Mouse (Mus musculus) intestine, postnatal 0 days (tissue): ENCODE data around the gene Car5a. TPM values are rescaled to one million over a fixed set of nuclear protein-coding genes. Genes with fewer than 3 reads are reported as not detected.

Source experiments
- ATAC-seq: fragments of 200-750 bp; cut with Nextera tagmentation; 2 replicates; pipeline ENCODE4 v1.8.0; 2017; ENCODE audit warnings: mild to moderate bottlenecking, moderate TSS enrichment, moderate library complexity
- H3K27ac ChIP-seq: fragments of 300-500 bp; sonication (generic); 2 replicates; pipeline ENCODE4 v1.5.1; 2014; ENCODE audit warnings: mild to moderate bottlenecking, low read depth, low read length, moderate library complexity
- H3K27me3 ChIP-seq: fragments of 300-500 bp; sonication (generic); replicated peaks from 2 replicates; pipeline ENCODE4 v1.6.1; 2014; ENCODE audit warnings: low read length, mixed read lengths; ENCODE audit not compliant: control insufficient read depth, insufficient read depth
- H3K36me3 ChIP-seq: fragments of 300-500 bp; sonication (generic); 2 replicates; pipeline ENCODE4 v1.6.1; 2014; ENCODE audit warnings: mild to moderate bottlenecking, moderate library complexity; ENCODE audit not compliant: control insufficient read depth, insufficient read depth
- H3K4me1 ChIP-seq: fragments of 300-500 bp; sonication (generic); replicated peaks from 2 replicates; pipeline ENCODE4 v1.6.1; 2014; ENCODE audit warnings: antibody characterized with exemption, low read length, mixed read lengths; ENCODE audit not compliant: control insufficient read depth, insufficient read depth
- H3K4me2 ChIP-seq: fragments of 300-500 bp; sonication (generic); replicated peaks from 2 replicates; pipeline ENCODE4 v1.6.1; 2014; ENCODE audit warnings: low read depth, mild to moderate bottlenecking, moderate library complexity
- H3K4me3 ChIP-seq: fragments of 300-500 bp; sonication (generic); 2 replicates; pipeline ENCODE4 v1.5.1; 2014; ENCODE audit warnings: low read depth, low read length
- H3K9ac ChIP-seq: fragments of 300-500 bp; sonication (generic); 2 replicates; pipeline ENCODE4 v1.6.1; 2014; ENCODE audit warnings: mild to moderate bottlenecking, low read depth, low read length
- H3K9me3 ChIP-seq: fragments of 300-500 bp; sonication (generic); 2 replicates; pipeline ENCODE4 v1.6.1; 2016; ENCODE audit warnings: mixed run types; ENCODE audit not compliant: control insufficient read depth
- CTCF ChIP-seq: sonication (generic); IDR thresholded peaks from 2 replicates; pipeline ENCODE4 v1.5.1; 2016; ENCODE audit warnings: low read depth, mild to moderate bottlenecking, control low read depth, antibody characterized with exemption, moderate library complexity
- WGBS: fragments of 180-500 bp; shearing (Covaris S2); extraction: QIAGEN DNeasy Blood & Tissue Kit; methylation state at CpG from one replicate; pipeline ENCODE4 v1.1.7; 2014; 5-methylcytosine and 5-hydroxymethylcytosine counted together
- polyA plus RNA-seq: library from polyadenylated mRNA; unstranded; fragments of >200 nt; fragmentation: Nextera tagmentation; extraction: Ambion mirVana; gene quantifications from 2 replicates; pipeline ENCODE4 v1.2.1, GENCODE M21; 2015

Car5a gene
- polyA plus RNA-seq, 1 experiment from 2014 or later: 10.1 TPM

GRCm38 (mm10) chr8:121947753-121948141 is 3.0 kb upstream of the Car5a start:
- Histone ChIP-seq H3K4me3 (peak overlapping the region; percentile 32), H3K9ac (peak overlapping the region; percentile 38; the same call in 1 of the 2 replicates), H3K4me1 (peaks cover 5% of the 10 kb centered on the region; the same call in 1 of the 2 replicates), H3K27ac (peak overlapping the region; percentile 41; the same call in 1 of the 2 replicates), H3K36me3 (no peaks in the 10 kb centered on the region), H3K27me3 (no peaks in the 10 kb centered on the region), H3K9me3 (no peaks in the 10 kb centered on the region), H3K4me2 (peak overlapping the region; percentile 67)
- no peak for TF ChIP-seq CTCF
- WGBS: under 1% methylated on average over 18 of the region's 18 CpGs
- no peak for ATAC-seq

DNA sequence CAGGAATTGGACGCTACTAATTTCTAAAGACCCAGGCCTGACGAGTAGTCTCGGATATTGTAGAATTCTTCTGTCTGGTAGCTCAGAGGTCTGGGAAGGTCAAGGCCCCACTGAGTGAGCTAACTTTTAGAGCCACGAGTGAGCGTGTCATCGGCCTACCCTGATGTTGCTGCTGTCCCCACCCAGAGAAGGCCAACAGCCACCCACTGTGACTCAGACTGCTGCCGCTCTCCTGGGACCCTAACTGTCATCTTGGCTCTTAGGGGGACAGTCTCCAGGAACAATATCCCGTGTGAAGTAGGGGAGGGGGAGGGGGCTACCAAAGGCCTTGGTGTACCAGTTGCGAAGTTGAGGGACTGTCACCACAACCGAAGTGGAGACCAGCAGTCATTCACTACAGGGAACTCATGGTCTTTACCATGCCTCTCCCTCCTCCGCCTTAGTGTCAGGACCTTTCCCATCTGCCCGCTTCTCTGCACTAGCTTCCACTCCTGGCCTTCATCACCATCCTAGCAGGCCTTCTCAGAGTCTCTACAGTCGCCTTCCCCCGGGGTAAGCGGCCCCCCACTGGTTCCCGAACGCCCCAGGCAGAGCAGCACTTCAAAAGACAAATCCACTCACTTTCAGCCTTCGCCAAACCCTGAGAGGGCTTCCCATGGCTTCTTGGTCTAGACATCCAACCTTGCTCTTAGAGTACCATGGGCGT is 2.5 kb upstream of the Car5a start:
- 36% methylated on average over 19 of the region's 19 CpGs for WGBS
- no peak for TF ChIP-seq CTCF
- H3K4me2 ChIP-seq: peak overlapping the region; percentile 67
- no peak for ATAC-seq
- peak overlapping the region; percentile 32 for H3K4me3 ChIP-seq
- H3K4me1 ChIP-seq: 0 out of 2 replicates have a peak, but pooled peaks cover 2% of the 10 kb centered on the region
- H3K9ac ChIP-seq: peak overlapping the region; percentile 38; the same call in 1 of the 2 replicates
- H3K36me3 ChIP-seq: no peaks in the 10 kb centered on the region
- peak overlapping the region; percentile 41; the same call in 1 of the 2 replicates for H3K27ac ChIP-seq
- no peaks in the 10 kb centered on the region for H3K27me3 ChIP-seq
- no peaks in the 10 kb centered on the region for H3K9me3 ChIP-seq

- Histone ChIP-seq H3K9me3 (no peaks in the 10 kb centered on the region), H3K27ac (no peak overlapping the region), H3K36me3 (no peaks in the 10 kb centered on the region), H3K4me1 (no peaks in the 10 kb centered on the region), H3K4me3 (no peak overlapping the region), H3K9ac (no peak overlapping the region), H3K4me2 (no peak overlapping the region), H3K27me3 (no peaks in the 10 kb centered on the region)
- no peak for ATAC-seq
- TF ChIP-seq CTCF: no peak
- 91% methylated on average over 7 of the region's 7 CpGs for WGBS
These were observed 1.6 kb upstream of the Car5a start for GRCm38 (mm10) chr8:121946351-121946750.

GRCm38 (mm10) chr8:121943716-121944115 is 988 bp downstream of the Car5a start:
- no peak overlapping the region for H3K4me2 ChIP-seq
- H3K4me3 ChIP-seq: no peak overlapping the region
- no peak for TF ChIP-seq CTCF
- no peak for ATAC-seq
- no peaks in the 10 kb centered on the region for H3K36me3 ChIP-seq
- 80% methylated on average over 8 of the region's 8 CpGs for WGBS
- H3K9me3 ChIP-seq: no peaks in the 10 kb centered on the region
- no peaks in the 10 kb centered on the region for H3K27me3 ChIP-seq
- H3K4me1 ChIP-seq: no peaks in the 10 kb centered on the region
- H3K9ac ChIP-seq: no peak overlapping the region
- no peak overlapping the region for H3K27ac ChIP-seq

- H3K9ac ChIP-seq: no peak overlapping the region
- ATAC-seq: no peak
- H3K27ac ChIP-seq: no peak overlapping the region
- no peaks in the 10 kb centered on the region for H3K36me3 ChIP-seq
- TF ChIP-seq CTCF: no peak
- no peaks in the 10 kb centered on the region for H3K4me1 ChIP-seq
- 24% methylated on average over 2 of the region's 2 CpGs for WGBS
- H3K9me3 ChIP-seq: no peaks in the 10 kb centered on the region
- H3K27me3 ChIP-seq: no peaks in the 10 kb centered on the region
- no peak overlapping the region for H3K4me2 ChIP-seq
- no peak overlapping the region for H3K4me3 ChIP-seq
These were observed 1.6 kb downstream of the Car5a start for GRCm38 (mm10) chr8:121943057-121943540.

DNA sequence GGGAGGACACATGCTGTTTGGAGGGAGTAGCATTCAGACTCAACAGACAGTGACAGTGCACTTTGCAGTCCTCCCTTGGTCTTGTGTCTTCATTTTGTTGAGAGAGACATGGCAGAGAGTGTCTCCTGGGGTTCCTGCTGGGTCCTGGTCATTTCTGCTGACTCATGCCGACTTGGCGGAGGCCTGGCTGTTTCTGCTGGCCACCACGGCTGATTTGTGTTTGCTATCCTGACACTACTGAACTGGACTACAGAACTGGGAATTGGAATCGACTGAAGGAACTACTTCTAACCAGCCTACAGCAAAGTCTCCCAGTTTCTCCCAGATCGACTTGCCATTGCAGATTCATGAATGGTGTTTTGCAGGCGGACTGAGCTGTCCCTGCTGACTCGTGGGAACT is 6.0 kb downstream of the Car5a start:
- Histone ChIP-seq H3K27ac (no peak overlapping the region), H3K9ac (no peak overlapping the region), H3K36me3 (no peaks in the 10 kb centered on the region), H3K27me3 (no peaks in the 10 kb centered on the region), H3K4me3 (no peak overlapping the region), H3K4me2 (no peak overlapping the region), H3K4me1 (no peaks in the 10 kb centered on the region), H3K9me3 (no peaks in the 10 kb centered on the region)
- TF ChIP-seq CTCF: no peak
- 73% methylated on average over 7 of the region's 7 CpGs for WGBS
- no peak for ATAC-seq
